Mouse (Mus musculus) right cerebral cortex, adult 18-20 months (tissue): ENCODE measurements around the gene Wdr34.
A peak's percentile ranks its signal among the peaks of the same experiment; 100 is the strongest.

Source experiments
- DNase-seq: peaks from one replicate; pipeline ENCODE4 v3.0.0; 2022; ENCODE audit warnings: mixed read lengths

Wdr34 gene

GRCm38 (mm10) chr2:30048699-30049388, at the start of gene Wdr34:
Wdr34 (minus strand) TSS chr2:30048881.
- DNase-seq = peak; percentile 97

GRCm38 (mm10) chr2:30095882-30096527, 47.3 kb upstream of the Wdr34 start:
- no peak for DNase-seq

GRCm38 (mm10) chr2:30094208-30094588, 45.5 kb upstream of the Wdr34 start:
- no peak for DNase-seq

GRCm38 (mm10) chr2:30093471-30094207, 45.0 kb upstream of the Wdr34 start, which contains the start of gene Zdhhc12:
Zdhhc12 (minus strand) TSS chr2:30093648.
- DNase-seq = peak; percentile 95

- DNase-seq = no peak
These were observed 43.7 kb upstream of the Wdr34 start for GRCm38 (mm10) chr2:30092280-30092918.

GRCm38 (mm10) chr2:30091521-30091920, 42.8 kb upstream of the Wdr34 start:
- no peak for DNase-seq

- DNase-seq = no peak
These were observed 38.6 kb upstream of the Wdr34 start for GRCm38 (mm10) chr2:30087310-30087709.

GRCm38 (mm10) chr2:30084632-30085031, 36.0 kb upstream of the Wdr34 start:
- DNase-seq = no peak

GRCm38 (mm10) chr2:30084113-30084512, 35.4 kb upstream of the Wdr34 start:
- no peak for DNase-seq

- no peak for DNase-seq
These were observed 31.6 kb upstream of the Wdr34 start for GRCm38 (mm10) chr2:30080181-30080800.

GRCm38 (mm10) chr2:30078760-30079159, 30.1 kb upstream of the Wdr34 start:
- no peak for DNase-seq

GRCm38 (mm10) chr2:30078349-30078712, 29.6 kb upstream of the Wdr34 start:
- DNase-seq = no peak

GRCm38 (mm10) chr2:30077502-30078348, 29.0 kb upstream of the Wdr34 start, which contains the start of gene Pkn3:
Pkn3 (plus strand) TSS chr2:30077684.
- peak; percentile 69 for DNase-seq

- no peak for DNase-seq
These were observed 28.3 kb upstream of the Wdr34 start for GRCm38 (mm10) chr2:30076959-30077358.

- no peak for DNase-seq
These were observed 27.8 kb upstream of the Wdr34 start for GRCm38 (mm10) chr2:30076439-30076838.

- no peak for DNase-seq
These were observed 26.9 kb upstream of the Wdr34 start for GRCm38 (mm10) chr2:30075625-30076024.

- no peak for DNase-seq
These were observed 24.6 kb upstream of the Wdr34 start for GRCm38 (mm10) chr2:30073285-30073684.

- no peak for DNase-seq
These were observed 24.2 kb upstream of the Wdr34 start for GRCm38 (mm10) chr2:30072875-30073274.

- no peak for DNase-seq
These were observed 19.3 kb upstream of the Wdr34 start for GRCm38 (mm10) chr2:30067962-30068361.

GRCm38 (mm10) chr2:30067031-30067888, 18.6 kb upstream of the Wdr34 start:
- peak; percentile 37 for DNase-seq
